Mouse (Mus musculus): ENCODE results near the gene Sntg2. TPM values are rescaled to one million over a fixed set of nuclear protein-coding genes. Genes with fewer than 3 reads are reported as not detected.

The Sntg2 gene
- polyA plus RNA-seq, 1 experiment from 2014 or later, result 3.7 TPM

GRCm38 (mm10) chr12:30240891-30241290 is 132.3 kb downstream of the Sntg2 start:
- Histone ChIP-seq H3K9ac (ENCODE audit: low read length) (no peak overlapping the region), H3K27me3 (ENCODE audit: control insufficient read depth, insufficient read depth, low read length) (no peaks in the 10 kb centered on the region), H3K4me1 (ENCODE audit: control insufficient read depth, insufficient read depth, low read length) (no peaks in the 10 kb centered on the region), H3K9me3 (replicated peaks; ENCODE audit: control insufficient read depth, low read length) (no peaks in the 10 kb centered on the region), H3K36me3 (ENCODE audit: control insufficient read depth, insufficient read depth) (no peaks in the 10 kb centered on the region), H3K4me2 (ENCODE audit: low read depth, low read length) (no peak overlapping the region), H3K4me3 (ENCODE audit: low read length) (no peak overlapping the region), H3K27ac (ENCODE audit: low read length) (no peak overlapping the region)
- WGBS, result 78% methylated on average over 3 of the region's 3 CpGs
- no peak for ATAC-seq (replicated peaks; ENCODE audit: extremely low read depth, insufficient read depth, low FRiP score)

GRCm38 (mm10) chr12:30234940-30235339 is 138.2 kb downstream of the Sntg2 start:
- ATAC-seq (replicated peaks; ENCODE audit: extremely low read depth, insufficient read depth, low FRiP score), result no peak
- Histone ChIP-seq H3K4me2 (ENCODE audit: low read depth, low read length) (no peak overlapping the region), H3K27me3 (ENCODE audit: control insufficient read depth, insufficient read depth, low read length) (no peaks in the 10 kb centered on the region), H3K9me3 (replicated peaks; ENCODE audit: control insufficient read depth, low read length) (no peaks in the 10 kb centered on the region), H3K27ac (ENCODE audit: low read length) (no peak overlapping the region), H3K9ac (ENCODE audit: low read length) (no peak overlapping the region), H3K4me1 (ENCODE audit: control insufficient read depth, insufficient read depth, low read length) (peaks cover 2% of the 10 kb centered on the region; the same call in 1 of the 2 replicates), H3K4me3 (ENCODE audit: low read length) (no peak overlapping the region), H3K36me3 (ENCODE audit: control insufficient read depth, insufficient read depth) (no peaks in the 10 kb centered on the region)
- 72% methylated on average over 2 of the region's 2 CpGs for WGBS

- Histone ChIP-seq H3K9me3 (replicated peaks; ENCODE audit: control insufficient read depth, low read length) (no peaks in the 10 kb centered on the region), H3K36me3 (ENCODE audit: control insufficient read depth, insufficient read depth) (no peaks in the 10 kb centered on the region), H3K27ac (ENCODE audit: low read length) (no peak overlapping the region), H3K4me2 (ENCODE audit: low read depth, low read length) (no peak overlapping the region), H3K9ac (ENCODE audit: low read length) (no peak overlapping the region), H3K4me3 (ENCODE audit: low read length) (no peak overlapping the region), H3K4me1 (ENCODE audit: control insufficient read depth, insufficient read depth, low read length) (peaks cover 2% of the 10 kb centered on the region; the same call in 1 of the 2 replicates), H3K27me3 (ENCODE audit: control insufficient read depth, insufficient read depth, low read length) (no peaks in the 10 kb centered on the region)
- WGBS, result 94% methylated on average over 4 of the region's 4 CpGs
- no peak for ATAC-seq (replicated peaks; ENCODE audit: extremely low read depth, insufficient read depth, low FRiP score)
Observed at GRCm38 (mm10) chr12:30228004-30228403, 145.2 kb downstream of the Sntg2 start.

GRCm38 (mm10) chr12:30226247-30226646 is 146.9 kb downstream of the Sntg2 start:
- 73% methylated on average over 5 of the region's 5 CpGs for WGBS
- Histone ChIP-seq H3K27me3 (ENCODE audit: control insufficient read depth, insufficient read depth, low read length) (no peaks in the 10 kb centered on the region), H3K4me1 (ENCODE audit: control insufficient read depth, insufficient read depth, low read length) (no peaks in the 10 kb centered on the region), H3K4me2 (ENCODE audit: low read depth, low read length) (no peak overlapping the region), H3K9me3 (replicated peaks; ENCODE audit: control insufficient read depth, low read length) (no peaks in the 10 kb centered on the region), H3K36me3 (ENCODE audit: control insufficient read depth, insufficient read depth) (no peaks in the 10 kb centered on the region), H3K27ac (ENCODE audit: low read length) (no peak overlapping the region), H3K4me3 (ENCODE audit: low read length) (no peak overlapping the region), H3K9ac (ENCODE audit: low read length) (no peak overlapping the region)
- ATAC-seq (replicated peaks; ENCODE audit: extremely low read depth, insufficient read depth, low FRiP score), result no peak

GRCm38 (mm10) chr12:30216762-30217441 is 156.3 kb downstream of the Sntg2 start:
- WGBS, result 80% methylated on average over 6 of the region's 6 CpGs

GRCm38 (mm10) chr12:30214761-30215160 is 158.4 kb downstream of the Sntg2 start:
- ATAC-seq (replicated peaks; ENCODE audit: extremely low read depth, insufficient read depth, low FRiP score), result no peak
- no peaks in the 10 kb centered on the region for H3K4me1 ChIP-seq (ENCODE audit: control insufficient read depth, insufficient read depth, low read length)
- H3K9me3 ChIP-seq (replicated peaks; ENCODE audit: control insufficient read depth, low read length), result no peaks in the 10 kb centered on the region
- H3K4me3 ChIP-seq (ENCODE audit: low read length), result no peak overlapping the region
- H3K36me3 ChIP-seq (ENCODE audit: control insufficient read depth, insufficient read depth), result no peaks in the 10 kb centered on the region
- H3K9ac ChIP-seq (ENCODE audit: low read length), result no peak overlapping the region
- WGBS, result 51% methylated on average over 2 of the region's 2 CpGs
- no peak overlapping the region for H3K27ac ChIP-seq (ENCODE audit: low read length)
- H3K4me2 ChIP-seq (ENCODE audit: low read depth, low read length), result no peak overlapping the region
- no peaks in the 10 kb centered on the region for H3K27me3 ChIP-seq (ENCODE audit: control insufficient read depth, insufficient read depth, low read length)

More at GRCm38 (mm10) chr12:30216762-30217441, 156.3 kb downstream of the Sntg2 start:
- no peaks in the 10 kb centered on the region for H3K9me3 ChIP-seq (replicated peaks; ENCODE audit: control insufficient read depth, low read length)
- no peaks in the 10 kb centered on the region for H3K27me3 ChIP-seq (ENCODE audit: control insufficient read depth, insufficient read depth, low read length)
- H3K4me3 ChIP-seq (ENCODE audit: low read length), result no peak overlapping the region
- no peak overlapping the region for H3K4me2 ChIP-seq (ENCODE audit: low read depth, low read length)
- no peak overlapping the region for H3K9ac ChIP-seq (ENCODE audit: low read length)
- no peak overlapping the region for H3K27ac ChIP-seq (ENCODE audit: low read length)
- H3K36me3 ChIP-seq (ENCODE audit: control insufficient read depth, insufficient read depth), result no peaks in the 10 kb centered on the region
- H3K4me1 ChIP-seq (ENCODE audit: control insufficient read depth, insufficient read depth, low read length), result no peaks in the 10 kb centered on the region
- no peak for ATAC-seq (replicated peaks; ENCODE audit: extremely low read depth, insufficient read depth, low FRiP score)

- no peak overlapping the region for H3K9ac ChIP-seq (ENCODE audit: low read length)
- no peak overlapping the region for H3K4me2 ChIP-seq (ENCODE audit: low read depth, low read length)
- H3K27me3 ChIP-seq (ENCODE audit: control insufficient read depth, insufficient read depth, low read length), result no peaks in the 10 kb centered on the region
- no peaks in the 10 kb centered on the region for H3K36me3 ChIP-seq (ENCODE audit: control insufficient read depth, insufficient read depth)
- H3K4me1 ChIP-seq (ENCODE audit: control insufficient read depth, insufficient read depth, low read length), result no peaks in the 10 kb centered on the region
- no peaks in the 10 kb centered on the region for H3K9me3 ChIP-seq (replicated peaks; ENCODE audit: control insufficient read depth, low read length)
- no peak for ATAC-seq (replicated peaks; ENCODE audit: extremely low read depth, insufficient read depth, low FRiP score)
- H3K27ac ChIP-seq (ENCODE audit: low read length), result no peak overlapping the region
- WGBS, result 78% methylated on average over 2 of the region's 2 CpGs
- H3K4me3 ChIP-seq (ENCODE audit: low read length), result no peak overlapping the region
Observed at GRCm38 (mm10) chr12:30210388-30210787, 162.8 kb downstream of the Sntg2 start.

GRCm38 (mm10) chr12:30208527-30208926 is 164.6 kb downstream of the Sntg2 start:
- no peaks in the 10 kb centered on the region for H3K27me3 ChIP-seq (ENCODE audit: control insufficient read depth, insufficient read depth, low read length)
- 59% methylated on average over 2 of the region's 2 CpGs for WGBS
- no peak overlapping the region for H3K4me2 ChIP-seq (ENCODE audit: low read depth, low read length)
- H3K36me3 ChIP-seq (ENCODE audit: control insufficient read depth, insufficient read depth), result no peaks in the 10 kb centered on the region
- H3K4me1 ChIP-seq (ENCODE audit: control insufficient read depth, insufficient read depth, low read length), result peaks cover 6% of the 10 kb centered on the region
- ATAC-seq (replicated peaks; ENCODE audit: extremely low read depth, insufficient read depth, low FRiP score), result no peak
- H3K27ac ChIP-seq (ENCODE audit: low read length), result no peak overlapping the region
- H3K9me3 ChIP-seq (replicated peaks; ENCODE audit: control insufficient read depth, low read length), result no peaks in the 10 kb centered on the region
- H3K9ac ChIP-seq (ENCODE audit: low read length), result no peak overlapping the region
- H3K4me3 ChIP-seq (ENCODE audit: low read length), result no peak overlapping the region

- H3K4me1 ChIP-seq (ENCODE audit: control insufficient read depth, insufficient read depth, low read length), result peaks cover 8% of the 10 kb centered on the region
- H3K4me3 ChIP-seq (ENCODE audit: low read length), result no peak overlapping the region
- ATAC-seq (replicated peaks; ENCODE audit: extremely low read depth, insufficient read depth, low FRiP score), result no peak
- H3K36me3 ChIP-seq (ENCODE audit: control insufficient read depth, insufficient read depth), result no peaks in the 10 kb centered on the region
- WGBS, result 70% methylated on average over 5 of the region's 5 CpGs
- H3K4me2 ChIP-seq (ENCODE audit: low read depth, low read length), result no peak overlapping the region
- no peak overlapping the region for H3K27ac ChIP-seq (ENCODE audit: low read length)
- H3K9me3 ChIP-seq (replicated peaks; ENCODE audit: control insufficient read depth, low read length), result no peaks in the 10 kb centered on the region
- H3K9ac ChIP-seq (ENCODE audit: low read length), result no peak overlapping the region
- H3K27me3 ChIP-seq (ENCODE audit: control insufficient read depth, insufficient read depth, low read length), result no peaks in the 10 kb centered on the region
Observed at GRCm38 (mm10) chr12:30208087-30208486, 165.1 kb downstream of the Sntg2 start.
